Mouse (Mus musculus): Measurements from ENCODE around the gene Ereg. TPM values are rescaled to one million over a fixed set of nuclear protein-coding genes. Genes with fewer than 3 reads are reported as not detected.

Gene Ereg
- not detected in 2 replicates for polyA plus RNA-seq (2012; rRNA removed)

GRCm38 (mm10) chr5:91074450-91074950, at the start of gene Ereg:
Gene Ereg, plus strand, starts transcription at chr5:91074622.

DNA sequence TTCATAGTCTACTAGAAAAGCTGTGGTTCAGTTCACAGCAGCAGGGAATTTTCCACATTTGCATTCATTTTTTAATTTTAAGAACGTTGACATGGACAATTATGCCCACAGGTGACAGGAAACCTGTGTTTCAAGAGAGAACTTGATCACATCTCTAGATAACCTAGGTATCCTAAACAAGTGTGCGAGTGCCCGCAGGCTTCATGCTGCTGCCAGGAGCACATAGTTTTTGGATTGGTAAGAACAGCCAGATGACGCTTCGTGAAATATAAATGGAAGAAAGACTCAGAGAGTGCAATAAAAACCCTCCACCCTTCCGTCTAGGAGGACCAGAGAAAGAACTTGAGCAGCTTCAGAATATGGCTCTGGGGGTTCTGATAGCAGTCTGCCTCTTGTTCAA, 47.3 kb upstream of the Ereg start, which contains the start of gene Epgn:
Epgn (plus strand) TSS at position 301 of the 400 bp plus-strand sequence.

DNA sequence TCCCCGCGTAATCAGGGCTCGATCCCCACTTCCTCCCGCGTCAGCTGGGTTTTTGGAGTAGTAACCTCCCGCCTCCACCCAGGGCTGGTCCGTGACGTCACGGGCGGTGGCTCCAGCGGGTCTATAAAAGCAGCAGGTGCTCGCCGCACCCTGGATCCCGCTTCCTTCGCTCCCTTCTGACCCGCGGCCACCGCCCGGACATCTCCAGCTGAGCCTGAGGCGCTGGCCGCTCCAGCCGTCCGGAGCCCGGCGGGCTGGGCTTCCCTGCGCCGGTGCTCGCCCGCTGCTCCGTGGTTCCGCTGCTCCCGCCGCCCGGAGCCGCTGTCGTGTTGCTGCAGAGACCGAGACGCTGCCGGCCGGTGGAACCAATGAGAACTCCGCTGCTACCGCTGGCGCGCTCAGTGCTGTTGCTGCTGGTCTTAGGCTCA, 65.0 kb downstream of the Ereg start, which contains the start of gene Areg:
Areg (plus strand) TSS at position 154 of the 428 bp plus-strand sequence.

Other genes with a start within 250 kb of the Ereg start
- 0.31 and 3.1 TPM in 2 replicates for gene Cxcl1, start 183.4 kb upstream of the Ereg start, polyA plus RNA-seq (2012; rRNA removed)
- 0.48 and 1.7 TPM in 2 replicates for gene Cxcl2, start 170.8 kb upstream of the Ereg start, polyA plus RNA-seq (2012; rRNA removed)
- 55.4 and 62.2 TPM in 2 replicates for gene Mthfd2l, start 143.5 kb upstream of the Ereg start, polyA plus RNA-seq (2012; rRNA removed)
- gene Epgn, start 47.2 kb upstream of the Ereg start, polyA plus RNA-seq (2012; rRNA removed), result 0.20 and 0.38 TPM in 2 replicates
- 0.24 and 0.27 TPM in 2 replicates for gene Areg, start 65.0 kb downstream of the Ereg start, polyA plus RNA-seq (2012; rRNA removed)

Measured in central nervous system, embryonic 14 days (tissue).